Mouse (Mus musculus): ENCODE data around the gene Ccdc58. TPM values are rescaled to one million over a fixed set of nuclear protein-coding genes. Genes with fewer than 3 reads are reported as not detected.

Ccdc58 gene
- polyA plus RNA-seq, 1 experiment from 2014 or later, result 33.0 TPM

Other genes with a start within 250 kb of the Ccdc58 start
- gene Parp14, start 200.1 kb upstream of the Ccdc58 start, polyA plus RNA-seq (2015; fragmentation: Nextera tagmentation; extraction: Ambion mirVana), result 0.65 and 2.0 TPM in 2 replicates
- gene Parp9, start 133.2 kb upstream of the Ccdc58 start, polyA plus RNA-seq (2015; fragmentation: Nextera tagmentation; extraction: Ambion mirVana), result 2.0 and 7.8 TPM in 2 replicates
- 1.4 and 6.1 TPM in 2 replicates for gene Dtx3l, start 132.5 kb upstream of the Ccdc58 start, polyA plus RNA-seq (2015; fragmentation: Nextera tagmentation; extraction: Ambion mirVana)
- gene Kpna1, start 92.9 kb upstream of the Ccdc58 start, polyA plus RNA-seq (2015; fragmentation: Nextera tagmentation; extraction: Ambion mirVana), result 61.3 and 65.6 TPM in 2 replicates
- 12.0 and 12.4 TPM in 2 replicates for gene Wdr5b, start 30.5 kb upstream of the Ccdc58 start, polyA plus RNA-seq (2015; fragmentation: Nextera tagmentation; extraction: Ambion mirVana)
- gene Fam162a, start 91 bp upstream of the Ccdc58 start, polyA plus RNA-seq (2015; fragmentation: Nextera tagmentation; extraction: Ambion mirVana), result 146 and 193 TPM in 2 replicates
- gene Csta1, start 59.6 kb downstream of the Ccdc58 start, polyA plus RNA-seq (2015; fragmentation: Nextera tagmentation; extraction: Ambion mirVana), result not detected in 2 replicates
- gene Stfa2l1, start 85.1 kb downstream of the Ccdc58 start, polyA plus RNA-seq (2015; fragmentation: Nextera tagmentation; extraction: Ambion mirVana), result 0.72 and 1.0 TPM in 2 replicates
- gene Gm5483, start 112.5 kb downstream of the Ccdc58 start, polyA plus RNA-seq (2015; fragmentation: Nextera tagmentation; extraction: Ambion mirVana), result 0.44 and 1.8 TPM in 2 replicates
- not detected in 2 replicates for gene Gm5416, start 138.7 kb downstream of the Ccdc58 start, polyA plus RNA-seq (2015; fragmentation: Nextera tagmentation; extraction: Ambion mirVana)
- not detected in 2 replicates for gene 2010005H15Rik, start 149.8 kb downstream of the Ccdc58 start, polyA plus RNA-seq (2015; fragmentation: Nextera tagmentation; extraction: Ambion mirVana)
- 1.4 and 3.5 TPM in 2 replicates for gene Stfa1, start 205.3 kb downstream of the Ccdc58 start, polyA plus RNA-seq (2015; fragmentation: Nextera tagmentation; extraction: Ambion mirVana)